Mouse (Mus musculus): ENCODE measurements at regions not wholly inside any gene's neighbourhood (a gene's known extent, or its start where the extent isn't known, plus 50 kb on each side); places are given as distances from the start of the nearest gene placed in this dataset.

GRCm38 (mm10) chr8:11092348-11092747, 84.1 kb upstream of the Irs2 start:
- DNase-seq (ENCODE audit: low read depth), result no peak

GRCm38 (mm10) chr8:11091675-11092345, 83.6 kb upstream of the Irs2 start:
- no peak for DNase-seq (ENCODE audit: low read depth)

- no peak for DNase-seq (ENCODE audit: low read depth)
Observed at GRCm38 (mm10) chr8:11088946-11089665, 80.8 kb upstream of the Irs2 start.

- DNase-seq (ENCODE audit: low read depth), result no peak
Observed at GRCm38 (mm10) chr8:11085244-11085643, 77.0 kb upstream of the Irs2 start.

GRCm38 (mm10) chr8:11084051-11084533, 75.8 kb upstream of the Irs2 start:
- peak; percentile 35 for DNase-seq (ENCODE audit: low read depth)

- DNase-seq (ENCODE audit: low read depth), result no peak
Observed at GRCm38 (mm10) chr8:11080813-11081212, 72.6 kb upstream of the Irs2 start.

GRCm38 (mm10) chr8:11079805-11080204, 71.5 kb upstream of the Irs2 start:
- no peak for DNase-seq (ENCODE audit: low read depth)

GRCm38 (mm10) chr8:11077138-11077537, 68.9 kb upstream of the Irs2 start:
- DNase-seq (ENCODE audit: low read depth), result no peak

- no peak for DNase-seq (ENCODE audit: low read depth)
Observed at GRCm38 (mm10) chr8:11071162-11071561, 62.9 kb upstream of the Irs2 start.

- no peak for DNase-seq (ENCODE audit: low read depth)
Observed at GRCm38 (mm10) chr8:11067450-11067849, 59.2 kb upstream of the Irs2 start.

- no peak for DNase-seq (ENCODE audit: low read depth)
Observed at GRCm38 (mm10) chr8:11065990-11066389, 57.7 kb upstream of the Irs2 start.

- no peak for DNase-seq (ENCODE audit: low read depth)
Observed at GRCm38 (mm10) chr8:11065303-11065702, 57.0 kb upstream of the Irs2 start.

- no peak for DNase-seq (ENCODE audit: low read depth)
Observed at GRCm38 (mm10) chr8:11063058-11063457, 54.8 kb upstream of the Irs2 start.

GRCm38 (mm10) chr8:11062348-11062946, 54.2 kb upstream of the Irs2 start:
- no peak for DNase-seq (ENCODE audit: low read depth)

- DNase-seq (ENCODE audit: low read depth), result no peak
Observed at GRCm38 (mm10) chr8:11061711-11062110, 53.5 kb upstream of the Irs2 start.

- DNase-seq (ENCODE audit: low read depth), result no peak
Observed at GRCm38 (mm10) chr8:11060604-11061003, 52.3 kb upstream of the Irs2 start.

GRCm38 (mm10) chr8:11058392-11058791, 50.1 kb upstream of the Irs2 start:
- no peak for DNase-seq (ENCODE audit: low read depth)
